Mouse (Mus musculus): ENCODE measurements around the gene Stambpl1. TPM values are rescaled to one million over a fixed set of nuclear protein-coding genes. Genes with fewer than 3 reads are reported as not detected.

The Stambpl1 gene
- 1 to 10 TPM in 1 of 2 experiments, under 1 TPM in 1; 0.39 to 1.2 TPM for total RNA-seq (2021)
- long read RNA-seq, experiment 1 = 0 reads
- long read RNA-seq, experiment 2, partial matches to known transcripts = 0 of 1 reads
- long read RNA-seq, experiment 2, other reads (novel, unspliced or antisense) = 0 of 1 reads

DNA sequence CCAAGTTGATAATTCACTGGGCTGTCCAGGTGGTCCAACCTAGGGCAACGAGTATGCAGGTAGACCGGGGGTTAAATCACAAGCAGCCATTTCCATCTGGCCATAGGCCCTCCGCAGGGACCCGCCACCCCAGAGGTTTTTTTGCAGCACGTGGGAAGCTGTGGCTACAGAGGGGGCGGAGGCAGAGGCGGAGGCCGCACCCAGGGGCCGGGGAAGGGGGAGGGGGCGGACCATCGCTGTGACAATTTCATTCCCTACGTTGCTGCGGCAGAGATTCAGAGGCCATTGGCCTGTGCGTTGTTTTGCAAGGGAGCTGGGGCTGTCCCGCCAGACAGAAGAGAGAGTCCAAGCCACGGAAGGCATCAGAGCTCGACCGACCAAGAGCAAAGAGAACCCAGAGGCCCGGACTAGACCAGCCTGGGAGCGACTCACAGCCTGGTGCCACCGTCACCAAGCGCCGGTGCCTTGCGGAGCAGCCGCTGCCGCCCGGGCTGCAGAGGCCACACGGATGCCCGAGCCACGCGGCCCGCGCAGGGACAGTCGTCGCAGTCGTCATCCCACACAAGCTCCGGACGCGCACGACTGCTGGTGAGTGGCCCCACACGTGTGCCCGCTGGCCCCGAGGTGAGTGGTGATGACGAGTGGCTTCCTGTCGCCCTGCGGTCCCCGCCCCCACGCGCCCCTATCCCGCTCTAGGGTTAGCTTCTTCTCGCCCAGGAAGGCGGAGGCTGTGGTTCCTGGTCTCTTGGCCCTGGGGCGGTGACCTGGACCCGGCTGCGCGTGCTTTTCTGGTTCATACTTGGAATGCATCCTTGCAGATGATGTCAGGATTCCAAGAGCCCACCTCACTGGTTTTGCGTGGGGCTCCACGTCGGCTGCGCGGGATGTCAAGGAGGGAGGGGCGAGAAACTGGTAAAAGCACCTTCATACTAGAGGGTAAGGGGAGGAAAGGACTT lies at the start of gene Stambpl1:
Stambpl1 (plus strand) TSS at position 222 of the 956 bp plus-strand sequence.
- peak; percentile 43 for DNase-seq (ENCODE audit: low spot score)

DNA sequence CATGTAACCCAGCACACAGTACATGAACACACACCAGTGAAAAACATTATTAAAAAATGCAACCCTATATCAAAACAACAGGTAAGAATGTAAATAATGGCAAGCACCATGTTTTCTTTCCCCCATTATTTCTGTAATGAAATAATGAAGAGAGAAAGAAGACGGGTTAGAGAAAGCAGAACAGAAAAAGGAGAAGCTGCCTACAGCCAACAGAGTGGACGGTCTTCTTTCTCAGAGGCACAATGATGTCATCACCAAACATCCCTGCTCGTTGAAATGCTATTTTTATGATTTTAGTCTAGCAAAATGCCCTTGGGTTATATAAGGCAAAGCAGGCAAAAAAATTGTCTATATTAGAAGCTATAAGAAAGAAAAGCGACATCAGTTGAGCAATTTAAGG lies 43.6 kb upstream of the Stambpl1 start:
- no peak for DNase-seq (ENCODE audit: low spot score)

DNA sequence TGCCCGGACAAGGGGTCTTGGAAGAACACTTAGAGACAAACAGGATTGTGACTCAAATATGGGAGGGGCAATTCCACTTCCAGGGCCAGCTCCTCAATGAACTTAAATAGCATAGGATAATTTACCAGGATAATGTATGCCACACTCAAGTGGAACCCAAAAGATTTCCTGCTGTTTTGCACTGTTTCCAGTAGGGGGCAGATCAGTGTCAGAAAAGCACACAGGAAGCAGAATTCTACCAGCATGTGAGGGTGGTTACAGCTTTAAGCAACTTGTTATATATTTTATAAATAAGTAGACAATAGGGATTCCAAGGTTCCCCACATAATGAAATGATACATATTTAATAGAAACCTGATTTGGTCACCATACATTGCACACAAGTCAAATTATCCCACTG lies 40.1 kb upstream of the Stambpl1 start:
- no peak for DNase-seq (ENCODE audit: low spot score)

DNA sequence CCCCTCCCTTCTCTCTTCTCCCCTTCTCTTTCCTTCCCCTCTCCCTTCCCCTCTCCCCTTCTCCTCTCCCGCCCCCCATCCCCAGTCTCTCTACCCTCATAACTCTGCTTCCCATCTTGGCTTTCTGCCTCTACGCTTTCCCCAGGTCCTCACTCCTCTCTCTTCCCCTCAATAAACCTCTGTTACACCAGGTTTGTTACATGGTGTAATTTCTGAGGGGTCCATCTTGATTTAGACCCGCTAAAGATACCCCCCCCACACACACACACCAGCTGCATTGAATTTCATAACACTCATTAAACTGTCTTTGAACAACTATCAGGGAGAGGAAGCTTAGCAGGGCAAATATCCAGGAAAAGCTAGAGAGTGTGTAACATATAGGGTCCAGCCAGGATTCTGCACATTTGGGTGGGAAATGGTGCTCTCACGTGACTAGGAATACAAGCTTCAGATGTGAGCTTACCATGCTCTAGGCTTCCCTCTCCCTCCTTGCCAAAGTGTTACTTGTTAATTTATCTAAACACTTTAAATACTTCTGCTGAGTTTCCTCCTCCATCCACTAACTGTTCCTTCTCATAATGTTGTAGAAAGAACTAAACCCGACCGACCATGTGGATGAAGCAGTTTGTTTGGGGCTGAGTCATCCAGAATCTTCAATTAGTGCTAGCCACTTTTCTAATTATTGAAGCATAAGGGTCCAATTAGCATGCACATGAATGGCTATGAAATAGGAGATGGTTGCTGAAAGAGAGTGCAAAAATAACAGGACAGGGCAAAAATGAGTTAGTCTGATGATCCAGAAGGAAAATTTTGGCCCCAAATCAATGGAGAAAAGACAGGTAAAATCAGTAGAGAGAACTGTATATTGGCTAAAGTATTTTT lies 38.5 kb upstream of the Stambpl1 start:
- no peak for DNase-seq (ENCODE audit: low spot score)

DNA sequence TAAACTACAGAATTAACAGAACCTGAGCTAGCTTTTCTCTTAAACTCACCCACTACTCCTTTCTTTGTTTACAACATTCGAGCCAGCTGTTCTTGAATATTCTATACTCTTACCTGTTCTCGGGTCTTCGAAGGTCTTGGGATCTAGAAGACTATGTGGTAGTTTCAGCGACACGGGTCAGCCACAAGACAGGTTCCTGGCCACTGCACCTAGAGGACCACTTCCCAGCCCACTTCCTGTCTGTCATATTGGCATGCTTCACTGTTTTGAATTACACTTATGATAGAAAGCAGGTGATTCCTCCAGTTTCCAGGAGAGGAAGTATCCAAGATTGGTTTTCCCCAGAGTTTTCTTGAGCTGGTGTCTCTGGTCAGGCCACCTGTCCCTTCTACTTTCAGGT lies 29.3 kb upstream of the Stambpl1 start:
- no peak for DNase-seq (ENCODE audit: low spot score)

DNA sequence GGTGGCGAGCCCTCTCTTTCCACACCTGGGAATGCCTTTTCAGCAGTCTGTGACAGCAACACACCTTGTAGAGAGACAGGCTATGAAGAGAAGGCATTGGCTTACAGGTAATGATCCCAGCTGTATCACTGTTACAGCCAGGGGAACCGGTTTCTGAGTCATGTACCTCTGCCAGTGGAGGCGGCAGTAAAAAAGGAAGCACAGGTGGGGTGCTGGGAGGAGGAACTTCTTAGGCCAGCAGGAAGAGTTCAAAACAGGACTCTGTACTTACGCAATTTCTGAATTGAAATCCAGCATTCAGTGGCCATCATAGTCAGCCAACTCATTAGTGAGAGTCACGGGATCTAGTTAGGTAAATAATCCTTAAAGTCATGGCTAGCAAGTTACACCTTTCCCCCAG lies 26.1 kb upstream of the Stambpl1 start, which contains the start of gene Ankrd22:
Ankrd22 (minus strand) TSS at position 163 of the 400 bp plus-strand sequence.
- no peak for DNase-seq (ENCODE audit: low spot score)

DNA sequence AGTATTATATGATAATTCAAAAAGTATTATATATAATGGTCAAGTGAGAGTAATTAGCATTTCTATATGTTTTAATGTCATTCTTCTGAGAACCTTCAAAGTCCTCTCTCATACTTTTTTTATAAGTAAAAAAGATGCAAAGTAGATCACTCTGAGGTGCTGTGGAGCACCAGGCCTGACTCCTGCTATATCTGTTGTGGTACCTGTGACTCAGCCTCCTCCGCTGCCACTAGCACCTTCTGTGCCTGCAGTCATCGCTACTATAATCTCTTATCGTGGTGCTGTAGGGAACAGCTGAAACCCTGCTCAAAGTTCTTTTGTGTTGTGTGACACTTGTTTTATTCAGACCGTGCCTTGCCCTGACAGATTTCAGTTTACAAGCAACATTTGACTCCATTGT lies 25.6 kb upstream of the Stambpl1 start:
- no peak for DNase-seq (ENCODE audit: low spot score)

DNA sequence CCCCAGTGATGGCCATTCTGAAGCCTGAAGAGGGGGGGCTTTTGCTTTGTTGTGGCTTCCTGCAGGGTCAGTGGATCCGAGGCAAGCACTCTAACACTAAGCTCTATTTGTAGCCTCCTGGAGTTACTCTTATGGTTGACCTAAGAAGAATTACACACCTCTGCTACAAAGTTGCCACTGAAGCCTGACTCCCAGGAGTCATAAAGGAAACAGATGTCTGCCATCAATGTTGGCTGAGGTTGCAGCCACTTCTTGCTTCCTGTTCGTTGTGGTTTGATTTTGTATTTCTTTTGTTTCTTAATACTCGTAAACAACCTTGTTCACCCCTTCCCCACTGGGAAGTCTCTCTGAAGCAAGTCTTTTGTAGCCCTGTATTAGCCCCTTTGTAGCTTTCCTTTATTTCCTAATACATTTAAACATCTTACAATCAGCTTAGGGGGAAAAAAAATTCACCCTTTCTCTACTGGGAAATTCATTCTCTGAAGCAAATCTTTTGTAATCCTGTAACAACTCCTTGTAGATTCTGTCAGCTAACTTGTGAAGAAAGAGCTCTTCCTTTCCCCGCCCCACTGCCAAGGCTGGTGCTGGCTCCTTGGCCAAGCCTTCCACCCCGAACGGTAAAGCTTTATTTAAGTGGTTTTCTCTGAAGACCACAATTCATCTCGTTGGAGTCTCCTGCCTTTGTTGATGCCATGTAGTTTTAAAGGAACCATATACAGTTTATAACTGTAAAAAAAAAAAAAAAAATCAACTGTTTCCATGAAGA lies 23.9 kb upstream of the Stambpl1 start:
- no peak for DNase-seq (ENCODE audit: low spot score)

DNA sequence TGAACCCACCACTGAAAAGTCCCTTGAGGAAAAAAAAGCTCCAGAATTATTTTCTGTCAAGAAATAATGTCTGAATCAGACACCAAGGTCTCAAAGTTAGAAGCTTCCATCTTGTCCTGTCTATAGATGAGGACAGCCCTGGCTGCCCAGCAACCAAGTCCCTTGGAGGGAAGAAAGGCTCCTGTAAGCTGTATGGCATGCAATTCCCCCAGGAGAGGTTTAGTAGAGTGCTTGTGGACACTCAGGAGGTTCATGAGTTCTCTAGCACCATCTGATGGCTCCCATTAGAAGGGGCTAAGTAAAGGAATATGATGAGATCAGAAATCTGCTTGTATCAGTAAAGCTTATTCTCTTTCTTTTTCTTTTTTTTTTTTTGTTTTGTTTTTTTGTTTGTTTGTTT lies 22.9 kb upstream of the Stambpl1 start:
- no peak for DNase-seq (ENCODE audit: low spot score)

DNA sequence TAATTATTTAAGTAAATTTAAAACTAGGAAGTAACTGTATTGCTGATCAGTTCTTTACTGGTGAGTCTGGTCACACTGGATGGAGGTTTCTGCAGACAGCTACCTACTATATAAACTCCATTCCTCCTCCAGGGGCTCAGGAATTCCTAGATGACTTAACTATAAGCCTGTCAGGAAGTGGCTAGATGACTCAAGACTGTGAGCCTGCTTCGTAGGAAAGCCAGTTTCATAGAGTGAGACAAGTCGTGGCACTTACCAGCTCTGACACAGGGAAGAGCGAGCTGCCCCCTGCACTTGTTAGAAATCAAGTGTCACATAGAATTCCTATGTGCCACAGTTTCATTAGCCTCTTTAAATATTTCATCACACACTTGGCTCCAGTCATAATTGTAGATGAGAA lies 20.9 kb upstream of the Stambpl1 start:
- no peak for DNase-seq (ENCODE audit: low spot score)

DNA sequence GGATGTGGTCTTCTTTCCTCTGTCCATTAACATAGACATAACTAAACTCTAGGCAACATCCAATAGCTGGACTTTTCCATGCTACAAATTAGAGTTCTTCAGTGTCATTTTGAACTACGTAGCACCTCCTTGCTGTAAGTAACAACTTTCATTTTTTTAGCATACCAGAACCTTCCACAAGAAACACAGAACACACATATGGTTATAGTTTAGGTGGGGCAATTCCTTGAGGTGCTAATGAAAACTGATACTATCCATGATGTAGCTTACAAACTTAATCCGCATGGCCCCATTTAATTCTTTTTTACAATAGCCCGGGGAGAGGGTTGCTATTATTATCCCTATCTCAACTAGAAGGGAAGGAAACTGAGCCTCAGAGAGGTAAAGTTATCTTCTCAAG lies 18.0 kb upstream of the Stambpl1 start:
- no peak for DNase-seq (ENCODE audit: low spot score)

DNA sequence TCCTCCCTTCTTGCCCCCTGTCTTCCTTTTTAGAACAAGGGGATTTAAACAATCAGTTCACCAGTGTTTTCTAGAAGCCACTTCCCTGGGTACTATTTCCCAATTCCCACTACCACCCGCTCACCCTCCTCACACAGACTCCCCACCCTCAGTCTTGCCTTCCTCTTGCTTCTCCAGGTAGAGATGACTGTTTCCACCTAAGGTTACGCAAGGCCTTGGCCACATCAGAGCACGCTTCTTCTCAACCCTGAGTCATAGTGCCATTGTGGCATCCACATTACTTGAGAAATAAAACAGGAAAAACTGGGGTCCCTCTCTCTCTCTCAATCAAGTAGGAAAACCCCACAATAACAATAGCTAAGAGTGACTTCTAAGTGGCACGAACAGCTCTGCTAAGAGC lies 12.9 kb upstream of the Stambpl1 start:
- DNase-seq (ENCODE audit: low spot score) = no peak

DNA sequence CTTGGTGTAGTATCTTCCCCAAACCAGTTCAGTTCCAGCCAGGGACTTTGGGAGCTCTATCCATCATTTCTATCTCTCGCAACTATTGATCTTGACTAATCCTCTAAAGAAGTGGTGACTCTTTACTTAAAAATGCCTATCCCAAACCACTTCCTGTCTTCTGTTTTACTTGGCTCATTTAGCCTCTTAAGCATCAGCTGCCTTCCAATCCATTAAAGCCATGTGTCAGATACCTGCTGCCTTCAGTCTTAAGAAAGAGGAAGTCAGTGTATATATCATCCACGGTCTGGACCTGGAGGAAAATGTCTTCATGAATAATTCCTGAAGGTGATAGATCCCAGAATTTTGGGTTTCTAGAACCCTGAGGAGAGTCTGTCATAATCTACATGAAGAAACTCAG lies 11.7 kb upstream of the Stambpl1 start:
- no peak for DNase-seq (ENCODE audit: low spot score)

DNA sequence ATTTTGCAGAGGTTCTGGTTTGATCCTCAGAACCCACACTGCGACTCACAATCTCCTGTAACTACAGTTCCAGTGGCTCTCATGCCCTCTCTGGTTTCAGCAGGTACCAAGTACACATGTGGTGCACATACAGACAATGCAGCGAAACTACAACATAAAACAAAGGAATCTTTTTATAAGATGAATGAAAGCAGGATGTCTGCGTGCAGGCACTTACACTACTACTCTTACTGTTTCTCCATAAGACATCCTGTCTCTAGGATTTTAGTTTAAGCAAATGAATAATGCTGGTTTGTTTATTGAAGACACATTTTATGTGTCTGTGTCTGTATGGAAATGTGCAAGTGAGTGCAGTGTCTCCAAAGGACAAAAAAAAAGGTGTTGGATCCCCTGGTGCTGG lies 10.8 kb upstream of the Stambpl1 start:
- no peak for DNase-seq (ENCODE audit: low spot score)

DNA sequence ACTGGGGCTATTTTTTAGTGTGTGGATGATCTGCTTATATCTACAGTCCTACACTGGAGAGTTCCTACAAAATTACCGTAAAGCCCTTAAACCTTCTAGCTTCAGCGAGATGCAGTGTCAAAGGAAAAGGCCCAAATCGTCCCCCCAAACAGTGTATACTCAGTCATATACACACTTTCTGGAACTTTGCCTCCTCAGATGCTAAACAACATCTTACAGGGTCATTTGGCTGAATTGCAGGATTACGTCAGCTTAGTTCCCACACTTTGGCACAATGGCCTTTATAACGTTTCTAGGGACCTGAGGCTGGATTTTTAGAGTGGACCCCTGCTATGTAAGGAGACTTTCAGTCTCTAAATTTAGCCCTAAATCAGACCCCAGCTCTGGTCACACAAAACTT lies 9.5 kb upstream of the Stambpl1 start:
- no peak for DNase-seq (ENCODE audit: low spot score)

DNA sequence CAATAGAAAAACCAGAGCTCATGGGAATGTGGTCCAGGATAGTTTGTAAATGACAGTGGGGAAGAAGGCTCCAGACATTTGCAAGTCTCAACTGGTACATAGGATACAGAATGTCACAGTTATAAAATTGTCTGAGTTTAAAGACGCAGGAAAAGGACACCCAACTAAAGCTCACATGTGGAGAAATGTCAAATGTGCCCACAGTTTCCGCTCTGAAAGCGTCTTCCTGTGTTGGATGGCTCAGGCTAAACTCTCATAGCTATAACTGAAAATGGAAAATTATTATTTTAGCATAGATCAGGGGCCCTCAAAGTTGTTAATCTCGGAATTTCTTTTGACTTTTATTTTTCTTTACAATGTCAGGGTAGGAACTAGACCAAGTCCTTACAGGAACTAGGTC lies 5.2 kb upstream of the Stambpl1 start:
- DNase-seq (ENCODE audit: low spot score) = no peak

DNA sequence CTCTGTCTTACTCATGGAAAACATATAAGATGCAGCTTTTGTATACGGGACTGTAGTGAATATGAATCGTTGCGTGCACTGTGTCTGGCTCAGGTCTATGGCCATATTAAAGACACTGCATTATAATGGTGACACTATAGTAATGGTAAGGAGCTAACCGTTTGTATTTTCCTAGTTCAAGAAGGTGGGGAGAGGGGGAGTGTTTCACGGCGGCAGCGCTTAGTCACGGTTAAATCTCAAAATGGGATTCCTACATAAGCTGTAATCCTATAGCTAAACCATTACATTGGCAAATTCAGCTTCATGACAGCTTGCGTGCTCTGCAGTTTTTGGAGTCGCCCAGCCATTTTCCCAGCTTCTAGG lies 403 bp upstream of the Stambpl1 start:
- DNase-seq (ENCODE audit: low spot score) = no peak

DNA sequence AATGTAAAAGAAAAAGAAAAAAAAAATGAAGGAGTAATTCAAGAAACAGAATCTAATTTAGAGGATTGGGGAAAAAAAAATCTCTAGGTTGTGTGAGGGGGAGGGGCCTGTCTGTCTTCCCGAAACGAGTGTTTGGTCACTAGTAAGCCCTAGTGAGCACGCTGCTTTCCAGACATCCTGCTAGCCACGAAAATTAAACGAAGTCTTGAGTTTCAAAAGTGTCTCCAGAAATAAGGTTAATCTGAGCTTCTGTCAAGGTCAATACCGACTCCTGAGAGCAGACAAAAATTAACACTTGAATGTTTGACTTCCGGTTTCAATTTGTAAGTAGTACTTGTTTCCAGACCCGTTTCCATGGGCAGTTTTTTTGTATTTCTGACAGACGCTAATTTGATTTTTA lies 1.1 kb downstream of the Stambpl1 start:
- DNase-seq (ENCODE audit: low spot score) = peak; percentile 17

DNA sequence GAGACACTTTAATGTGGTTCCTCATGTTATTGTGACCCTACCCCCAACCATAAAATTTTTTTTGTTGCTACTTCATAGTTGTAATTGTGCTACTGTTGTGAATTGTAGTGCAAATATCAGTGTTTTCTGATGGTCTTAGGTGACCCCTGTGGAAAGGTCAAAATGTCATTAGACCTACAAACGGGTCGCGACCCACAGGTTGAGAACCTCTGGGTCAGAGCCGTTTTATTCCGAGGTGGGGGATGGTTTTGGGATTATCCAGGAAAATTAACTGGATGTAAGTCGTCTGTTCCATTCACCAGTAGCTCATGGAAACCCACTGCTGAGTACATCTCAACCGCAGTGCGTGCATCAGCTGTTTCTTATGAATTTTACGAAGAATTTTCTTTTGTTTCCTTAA lies 1.7 kb downstream of the Stambpl1 start:
- no peak for DNase-seq (ENCODE audit: low spot score)

DNA sequence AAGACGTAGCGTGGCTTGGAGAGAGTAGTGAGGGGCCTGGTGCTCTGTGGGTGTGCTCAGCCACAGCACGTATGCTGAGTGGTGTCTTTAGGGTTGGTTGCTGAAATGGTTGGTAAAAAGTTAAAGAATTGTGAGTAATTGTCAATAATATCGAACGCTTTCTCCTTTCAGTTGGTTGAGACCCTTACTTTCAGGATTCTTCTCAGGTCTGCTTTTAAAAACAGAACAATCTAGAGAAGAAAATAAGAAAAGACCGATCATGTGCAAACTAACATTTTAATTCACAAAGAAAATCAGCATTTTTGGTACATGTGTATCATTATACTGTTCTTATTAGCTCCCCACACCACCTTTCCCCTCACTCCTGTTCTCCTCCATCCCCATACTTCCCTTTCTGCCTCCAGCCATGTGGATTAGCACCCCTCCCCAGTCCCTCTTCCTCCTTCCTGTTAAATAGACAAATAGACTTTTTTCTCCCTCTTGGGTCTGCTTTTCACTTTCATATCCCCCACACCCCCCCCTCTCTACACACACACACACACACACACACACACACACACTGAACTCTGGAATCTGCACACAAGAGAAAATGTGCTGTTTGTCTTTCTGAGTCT lies 2.2 kb downstream of the Stambpl1 start:
- no peak for DNase-seq (ENCODE audit: low spot score)

DNA sequence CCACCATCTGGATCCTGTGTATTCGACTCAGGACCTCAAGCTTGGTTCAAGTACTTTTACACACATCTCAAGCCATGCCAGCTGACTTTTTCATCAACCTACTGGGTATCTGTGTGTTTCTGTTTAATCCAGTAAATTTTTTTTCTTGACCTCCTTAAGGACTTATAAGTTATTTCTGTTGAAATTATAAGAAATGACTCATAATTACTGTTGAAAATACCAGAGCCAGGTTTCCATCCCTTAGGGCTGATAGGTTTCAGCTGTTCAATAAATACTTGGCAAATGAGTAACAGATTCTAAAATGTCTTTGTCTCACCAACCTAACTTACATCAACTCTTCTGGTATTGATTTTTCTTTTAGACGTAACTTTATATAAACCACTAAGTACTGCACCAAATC lies 3.0 kb downstream of the Stambpl1 start:
- DNase-seq (ENCODE audit: low spot score) = no peak
